Mouse (Mus musculus) cortical plate, adult 2 months (tissue): Measurements from ENCODE around the gene Anks1b.

Source experiments
- CTCF ChIP-seq: fragments of 200-500 bp; IDR thresholded peaks from 2 replicates; pipeline ENCODE4 v1.5.1; 2011; ENCODE audit warnings: mild to moderate bottlenecking, control low read depth, low read length; ENCODE audit not compliant: insufficient read depth; ENCODE audit errors: extremely low read depth
- POLR2A ChIP-seq: fragments of 200-500 bp; IDR thresholded peaks from 2 replicates; pipeline ENCODE4 v1.6.1; 2011; ENCODE audit warnings: mild to moderate bottlenecking, low read length, control low read depth; ENCODE audit not compliant: insufficient read depth; ENCODE audit errors: extremely low read depth

DNA sequence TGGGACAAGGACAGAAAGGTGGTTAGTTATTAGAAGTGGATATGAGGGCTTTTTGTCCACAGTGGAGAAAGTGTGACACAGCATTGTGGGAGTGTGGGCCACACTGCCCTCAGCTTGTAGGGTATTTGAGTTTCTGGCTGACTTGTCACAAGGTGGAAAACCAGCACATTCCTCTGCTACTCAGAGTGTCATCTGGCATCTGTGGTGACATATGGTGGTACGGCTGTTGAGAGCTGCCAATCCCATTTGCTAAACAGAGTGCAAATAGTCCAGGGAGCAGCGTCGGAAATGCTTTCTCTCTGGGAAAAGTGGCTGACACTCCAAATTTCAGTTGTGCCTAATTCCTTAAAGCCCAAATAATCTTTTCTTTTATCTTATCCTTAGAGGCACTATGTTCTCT lies 46.4 kb upstream of the Anks1b start:
- no peak for TF ChIP-seq POLR2A
- no peak for TF ChIP-seq CTCF
